Mouse (Mus musculus): Measurements from ENCODE around the gene Wt1. TPM values are rescaled to one million over a fixed set of nuclear protein-coding genes. Genes with fewer than 3 reads are reported as not detected.

Gene Wt1
- not detected in 2 replicates for polyA plus RNA-seq (2012; ENCODE audit: insufficient read depth, insufficient read length, missing spikeins)

- TF ChIP-seq POLR2A (IDR thresholded peaks at IDR 0.05; ENCODE audit: borderline replicate concordance, low read depth, low read length) (no peak), CTCF (IDR thresholded peaks at IDR 0.05; ENCODE audit: low read depth, low read length) (no peak)
- Histone ChIP-seq H3K4me3 (ENCODE audit: insufficient read depth, low read length) (no peak within 1 kb of the TSS), H3K27ac (ENCODE audit: insufficient read depth, low read depth, low read length) (no peak within 1 kb of the TSS), H3K4me1 (ENCODE audit: control insufficient read depth, insufficient read depth, low read length) (no peaks in the 10 kb centered on the region)
Observed at GRCm38 (mm10) chr2:105126279-105126678, at the start of gene Wt1. Wt1 (plus strand) TSS chr2:105126529.

GRCm38 (mm10) chr2:105077151-105077550 lies 49.2 kb upstream of the Wt1 start:
- H3K4me1 ChIP-seq (ENCODE audit: control insufficient read depth, insufficient read depth, low read length), result no peaks in the 10 kb centered on the region
- no peak overlapping the region for H3K27ac ChIP-seq (ENCODE audit: insufficient read depth, low read depth, low read length)
- H3K4me3 ChIP-seq (ENCODE audit: insufficient read depth, low read length), result no peak overlapping the region
- no peak for TF ChIP-seq CTCF (IDR thresholded peaks at IDR 0.05; ENCODE audit: low read depth, low read length)
- TF ChIP-seq POLR2A (IDR thresholded peaks at IDR 0.05; ENCODE audit: borderline replicate concordance, low read depth, low read length), result no peak

GRCm38 (mm10) chr2:105082256-105082790 lies 44.0 kb upstream of the Wt1 start:
- Histone ChIP-seq H3K27ac (ENCODE audit: insufficient read depth, low read depth, low read length) (no peak overlapping the region), H3K4me1 (ENCODE audit: control insufficient read depth, insufficient read depth, low read length) (no peaks in the 10 kb centered on the region), H3K4me3 (ENCODE audit: insufficient read depth, low read length) (no peak overlapping the region)
- TF ChIP-seq POLR2A (IDR thresholded peaks at IDR 0.05; ENCODE audit: borderline replicate concordance, low read depth, low read length) (no peak), CTCF (IDR thresholded peaks at IDR 0.05; ENCODE audit: low read depth, low read length) (no peak)

- Histone ChIP-seq H3K27ac (ENCODE audit: insufficient read depth, low read depth, low read length) (no peak overlapping the region), H3K4me3 (ENCODE audit: insufficient read depth, low read length) (no peak overlapping the region), H3K4me1 (ENCODE audit: control insufficient read depth, insufficient read depth, low read length) (no peaks in the 10 kb centered on the region)
- no peak for TF ChIP-seq CTCF (IDR thresholded peaks at IDR 0.05; ENCODE audit: low read depth, low read length)
- no peak for TF ChIP-seq POLR2A (IDR thresholded peaks at IDR 0.05; ENCODE audit: borderline replicate concordance, low read depth, low read length)
Observed at GRCm38 (mm10) chr2:105084035-105084434, 42.3 kb upstream of the Wt1 start.

- Histone ChIP-seq H3K27ac (ENCODE audit: insufficient read depth, low read depth, low read length) (no peak overlapping the region), H3K4me3 (ENCODE audit: insufficient read depth, low read length) (no peak overlapping the region), H3K4me1 (ENCODE audit: control insufficient read depth, insufficient read depth, low read length) (no peaks in the 10 kb centered on the region)
- TF ChIP-seq CTCF (IDR thresholded peaks at IDR 0.05; ENCODE audit: low read depth, low read length) (no peak), POLR2A (IDR thresholded peaks at IDR 0.05; ENCODE audit: borderline replicate concordance, low read depth, low read length) (no peak)
Observed at GRCm38 (mm10) chr2:105086081-105086480, 40.2 kb upstream of the Wt1 start.

DNA sequence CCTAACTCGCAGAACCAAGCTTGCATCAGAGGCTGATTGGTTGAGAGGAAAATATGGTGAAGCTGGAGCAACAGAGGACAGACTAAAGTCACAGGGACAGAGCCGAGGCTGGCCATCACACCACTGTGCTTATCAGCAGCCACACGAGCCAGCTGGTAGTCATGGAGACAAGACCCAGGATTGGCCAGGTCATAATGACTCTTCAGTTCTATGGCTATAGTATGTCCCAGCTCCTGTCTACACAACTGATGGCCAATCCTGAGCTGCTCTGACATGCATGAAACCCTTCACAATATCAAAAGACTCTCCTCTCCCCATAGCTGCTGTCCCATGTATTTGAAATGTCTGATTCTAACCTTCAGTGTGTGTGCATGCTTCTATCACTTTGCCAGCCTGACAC lies 38.3 kb upstream of the Wt1 start:
- TF ChIP-seq POLR2A (IDR thresholded peaks at IDR 0.05; ENCODE audit: borderline replicate concordance, low read depth, low read length) (no peak), CTCF (IDR thresholded peaks at IDR 0.05; ENCODE audit: low read depth, low read length) (no peak)
- H3K4me3 ChIP-seq (ENCODE audit: insufficient read depth, low read length), result no peak overlapping the region
- H3K4me1 ChIP-seq (ENCODE audit: control insufficient read depth, insufficient read depth, low read length), result no peaks in the 10 kb centered on the region
- no peak overlapping the region for H3K27ac ChIP-seq (ENCODE audit: insufficient read depth, low read depth, low read length)

DNA sequence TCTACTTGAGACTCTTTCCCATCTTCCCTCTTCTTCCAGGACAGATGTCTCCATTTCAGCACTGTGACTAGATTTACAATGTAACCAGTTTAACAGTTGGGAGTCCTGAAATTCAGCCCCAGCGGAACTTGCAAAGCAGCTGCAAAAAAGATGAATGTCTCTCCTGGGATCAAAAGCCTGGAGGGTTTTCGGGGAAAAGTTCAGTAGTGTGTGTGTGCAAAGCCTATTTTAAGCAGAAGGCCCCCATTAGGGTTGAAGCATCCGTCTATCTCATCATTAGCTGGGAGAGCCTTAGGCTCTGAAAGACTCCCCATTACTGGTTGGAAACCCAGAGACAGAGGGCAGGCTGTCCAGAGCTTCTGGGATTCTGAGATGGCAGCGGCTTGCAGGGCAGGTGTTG lies 37.2 kb upstream of the Wt1 start:
- H3K4me3 ChIP-seq (ENCODE audit: insufficient read depth, low read length), result no peak overlapping the region
- no peak overlapping the region for H3K27ac ChIP-seq (ENCODE audit: insufficient read depth, low read depth, low read length)
- TF ChIP-seq POLR2A (IDR thresholded peaks at IDR 0.05; ENCODE audit: borderline replicate concordance, low read depth, low read length) (no peak), CTCF (IDR thresholded peaks at IDR 0.05; ENCODE audit: low read depth, low read length) (no peak)
- no peaks in the 10 kb centered on the region for H3K4me1 ChIP-seq (ENCODE audit: control insufficient read depth, insufficient read depth, low read length)

GRCm38 (mm10) chr2:105089581-105090508 lies 36.5 kb upstream of the Wt1 start:
- no peaks in the 10 kb centered on the region for H3K4me1 ChIP-seq (ENCODE audit: control insufficient read depth, insufficient read depth, low read length)
- no peak for TF ChIP-seq CTCF (IDR thresholded peaks at IDR 0.05; ENCODE audit: low read depth, low read length)
- TF ChIP-seq POLR2A (IDR thresholded peaks at IDR 0.05; ENCODE audit: borderline replicate concordance, low read depth, low read length), result no peak
- no peak overlapping the region for H3K27ac ChIP-seq (ENCODE audit: insufficient read depth, low read depth, low read length)
- H3K4me3 ChIP-seq (ENCODE audit: insufficient read depth, low read length), result no peak overlapping the region

- TF ChIP-seq CTCF (IDR thresholded peaks at IDR 0.05; ENCODE audit: low read depth, low read length) (no peak), POLR2A (IDR thresholded peaks at IDR 0.05; ENCODE audit: borderline replicate concordance, low read depth, low read length) (no peak)
- H3K4me3 ChIP-seq (ENCODE audit: insufficient read depth, low read length), result no peak overlapping the region
- H3K27ac ChIP-seq (ENCODE audit: insufficient read depth, low read depth, low read length), result no peak overlapping the region
- no peaks in the 10 kb centered on the region for H3K4me1 ChIP-seq (ENCODE audit: control insufficient read depth, insufficient read depth, low read length)
Observed at GRCm38 (mm10) chr2:105090991-105091390, 35.3 kb upstream of the Wt1 start.

GRCm38 (mm10) chr2:105091718-105092117 lies 34.6 kb upstream of the Wt1 start, which contains the start of gene Gm11060:
Gm11060 (plus strand) TSS chr2:105092018.
- no peaks in the 10 kb centered on the region for H3K4me1 ChIP-seq (ENCODE audit: control insufficient read depth, insufficient read depth, low read length)
- no peak within 1 kb of the TSS for H3K4me3 ChIP-seq (ENCODE audit: insufficient read depth, low read length)
- no peak for TF ChIP-seq POLR2A (IDR thresholded peaks at IDR 0.05; ENCODE audit: borderline replicate concordance, low read depth, low read length)
- no peak for TF ChIP-seq CTCF (IDR thresholded peaks at IDR 0.05; ENCODE audit: low read depth, low read length)
- no peak within 1 kb of the TSS for H3K27ac ChIP-seq (ENCODE audit: insufficient read depth, low read depth, low read length)

Measured in bone marrow macrophage, adult 2 months (primary cell).